Mouse (Mus musculus): ENCODE data around the gene Tmem219.
A peak's percentile ranks its signal among the peaks of the same experiment; 100 is the strongest.

The Tmem219 gene

GRCm38 (mm10) chr7:126922624-126923060, at the start of gene Tmem219:
Gene Tmem219, minus strand, starts transcription at chr7:126922917.
- DNase-seq (ENCODE audit: low read depth, low spot score) = no peak

- no peak for DNase-seq (ENCODE audit: low read depth, low spot score)
Observed at GRCm38 (mm10) chr7:126967361-126967760, 44.6 kb upstream of the Tmem219 start.

- no peak for DNase-seq (ENCODE audit: low read depth, low spot score)
Observed at GRCm38 (mm10) chr7:126965568-126965967, 42.9 kb upstream of the Tmem219 start.

GRCm38 (mm10) chr7:126963548-126964286, 41.0 kb upstream of the Tmem219 start:
- DNase-seq (ENCODE audit: low read depth, low spot score) = no peak

GRCm38 (mm10) chr7:126961965-126962364, 39.2 kb upstream of the Tmem219 start:
- no peak for DNase-seq (ENCODE audit: low read depth, low spot score)

- DNase-seq (ENCODE audit: low read depth, low spot score) = no peak
Observed at GRCm38 (mm10) chr7:126961095-126961494, 38.4 kb upstream of the Tmem219 start.

- no peak for DNase-seq (ENCODE audit: low read depth, low spot score)
Observed at GRCm38 (mm10) chr7:126959780-126960179, 37.1 kb upstream of the Tmem219 start.

GRCm38 (mm10) chr7:126955125-126955524, 32.4 kb upstream of the Tmem219 start:
- no peak for DNase-seq (ENCODE audit: low read depth, low spot score)

- DNase-seq (ENCODE audit: low read depth, low spot score) = no peak
Observed at GRCm38 (mm10) chr7:126952646-126953045, 29.9 kb upstream of the Tmem219 start.

- no peak for DNase-seq (ENCODE audit: low read depth, low spot score)
Observed at GRCm38 (mm10) chr7:126951741-126952140, 29.0 kb upstream of the Tmem219 start.

- no peak for DNase-seq (ENCODE audit: low read depth, low spot score)
Observed at GRCm38 (mm10) chr7:126950647-126951615, 28.2 kb upstream of the Tmem219 start.

- DNase-seq (ENCODE audit: low read depth, low spot score) = peak; percentile 33
Observed at GRCm38 (mm10) chr7:126949793-126950646, 27.3 kb upstream of the Tmem219 start, which contains the start of gene Sez6l2. Gene Sez6l2, plus strand, starts transcription at chr7:126950563.

GRCm38 (mm10) chr7:126949403-126949792, 26.7 kb upstream of the Tmem219 start, which contains the start of gene Asphd1:
Gene Asphd1, minus strand, starts transcription at chr7:126949582.
- no peak for DNase-seq (ENCODE audit: low read depth, low spot score)

- no peak for DNase-seq (ENCODE audit: low read depth, low spot score)
Observed at GRCm38 (mm10) chr7:126948626-126949025, 25.9 kb upstream of the Tmem219 start.

- DNase-seq (ENCODE audit: low read depth, low spot score) = no peak
Observed at GRCm38 (mm10) chr7:126946530-126946929, 23.8 kb upstream of the Tmem219 start.

GRCm38 (mm10) chr7:126941801-126942200, 19.1 kb upstream of the Tmem219 start:
- no peak for DNase-seq (ENCODE audit: low read depth, low spot score)

GRCm38 (mm10) chr7:126941171-126941570, 18.5 kb upstream of the Tmem219 start:
- DNase-seq (ENCODE audit: low read depth, low spot score) = no peak

- no peak for DNase-seq (ENCODE audit: low read depth, low spot score)
Observed at GRCm38 (mm10) chr7:126932652-126933051, 9.9 kb upstream of the Tmem219 start.

- no peak for DNase-seq (ENCODE audit: low read depth, low spot score)
Observed at GRCm38 (mm10) chr7:126929046-126929445, 6.3 kb upstream of the Tmem219 start.

- peak; percentile 85 for DNase-seq (ENCODE audit: low read depth, low spot score)
Observed at GRCm38 (mm10) chr7:126928384-126929037, 5.8 kb upstream of the Tmem219 start, which contains the start of gene Kctd13. Gene Kctd13, plus strand, starts transcription at chr7:126928879.

GRCm38 (mm10) chr7:126926299-126926698, 3.6 kb upstream of the Tmem219 start:
- DNase-seq (ENCODE audit: low read depth, low spot score) = no peak
